Mouse (Mus musculus) testis, postnatal 14 days (tissue): ENCODE measurements at regions not wholly inside any gene's neighbourhood (a gene's known extent, or its start where the extent isn't known, plus 50 kb on each side); places are given as distances from the start of the nearest gene placed in this dataset.
"Not testable (repeated sequence)": the region's sequence is repeated elsewhere in the genome, so short reads cannot be mapped to it uniquely, and the experiment has no call there.

Experiments used
- DNase-seq: peaks from one replicate; pipeline ENCODE4 v3.0.0; 2021; ENCODE audit warnings: low spot score

GRCm38 (mm10) chr3:69669541-69669940 lies 52.2 kb upstream of the Nmd3 start:
- no peak for DNase-seq

DNA sequence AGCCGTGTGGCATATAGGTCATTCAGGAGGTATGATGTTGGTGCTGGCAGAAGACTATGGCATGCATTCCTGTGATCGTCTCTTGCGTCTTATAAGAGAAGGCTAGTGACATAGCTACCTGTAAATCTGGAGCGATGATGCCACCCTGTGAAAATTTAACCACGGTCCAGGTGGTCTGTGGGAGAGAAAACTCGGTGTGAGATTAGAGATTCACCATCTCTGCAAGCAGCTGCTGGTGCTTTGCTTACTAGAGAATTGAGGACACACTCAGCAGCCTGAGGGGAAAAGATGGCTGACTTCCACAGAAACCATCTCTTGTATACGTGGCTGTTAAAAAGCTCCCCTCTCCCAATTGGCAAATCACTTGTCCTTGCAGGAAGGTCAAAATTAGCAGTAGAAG lies 54.0 kb upstream of the Nmd3 start:
- no peak for DNase-seq

GRCm38 (mm10) chr3:69667359-69667758 lies 54.4 kb upstream of the Nmd3 start:
- no peak for DNase-seq

GRCm38 (mm10) chr3:69664277-69664676 lies 57.5 kb upstream of the Nmd3 start:
- no peak for DNase-seq

DNA sequence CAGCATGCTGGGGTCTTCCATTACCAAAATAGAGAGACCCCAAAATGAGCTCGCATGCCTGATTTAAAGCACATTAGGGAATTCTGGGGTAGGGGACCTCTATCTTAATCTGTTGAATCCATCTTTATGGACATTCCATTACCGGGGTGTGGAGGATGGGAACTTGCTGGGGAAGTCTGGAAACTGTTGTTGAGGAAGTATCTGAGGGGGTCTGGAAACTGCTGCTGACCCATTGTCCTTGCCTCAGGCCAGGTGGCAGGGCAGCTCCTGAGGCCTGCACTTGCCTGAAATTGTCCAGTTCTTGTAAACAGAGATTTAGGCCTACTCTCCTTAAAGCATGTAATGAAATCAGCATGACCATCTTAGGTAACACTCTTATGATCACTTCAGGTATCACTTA lies 59.4 kb upstream of the B3galnt1 start:
- no peak for DNase-seq

- no peak for DNase-seq
These were observed 58.8 kb upstream of the B3galnt1 start for GRCm38 (mm10) chr3:69657570-69657969.

DNA sequence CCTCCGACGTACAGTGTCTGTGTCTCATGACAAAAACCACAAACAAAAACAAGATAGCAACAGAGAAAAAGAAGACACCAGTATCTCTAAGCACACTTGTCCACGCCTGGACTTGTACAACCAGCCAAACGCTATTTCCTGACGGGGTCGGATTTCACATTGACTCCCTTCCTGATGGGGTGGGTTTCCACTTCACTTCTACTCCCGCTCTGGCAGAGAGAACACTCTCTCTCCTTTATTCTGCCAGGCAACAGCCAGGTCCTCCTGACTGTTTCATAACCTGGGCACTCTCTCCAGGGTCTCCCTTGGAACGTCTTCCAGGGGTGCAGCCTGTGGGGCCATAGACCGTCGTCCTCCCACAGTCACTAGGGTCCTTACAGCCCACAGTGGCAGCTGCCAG lies 56.9 kb upstream of the B3galnt1 start:
- not testable (repeated sequence) for DNase-seq

- peak; percentile 27 for DNase-seq
These were observed 56.2 kb upstream of the B3galnt1 start for GRCm38 (mm10) chr3:69655001-69655400.

DNA sequence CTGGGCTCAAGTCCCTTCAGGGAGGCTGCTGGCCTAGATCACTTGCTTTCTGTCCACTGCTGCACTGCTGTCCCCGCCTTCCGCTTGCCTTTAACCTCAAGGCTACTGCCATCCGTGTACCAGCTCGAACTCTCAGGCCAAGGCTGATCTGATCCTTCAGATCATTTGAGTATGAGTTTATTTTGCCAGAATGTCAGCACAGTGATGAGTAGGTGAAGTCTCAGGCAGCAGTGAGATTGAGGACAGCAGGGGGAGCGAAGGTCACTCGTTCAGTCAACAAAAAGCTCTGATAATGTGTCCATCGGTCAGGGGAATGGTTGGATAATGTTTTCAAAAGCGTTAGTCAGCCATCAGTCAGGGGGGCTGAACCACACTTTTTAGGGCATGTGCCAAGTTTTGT lies 54.6 kb upstream of the B3galnt1 start:
- peak; percentile 13 for DNase-seq

DNA sequence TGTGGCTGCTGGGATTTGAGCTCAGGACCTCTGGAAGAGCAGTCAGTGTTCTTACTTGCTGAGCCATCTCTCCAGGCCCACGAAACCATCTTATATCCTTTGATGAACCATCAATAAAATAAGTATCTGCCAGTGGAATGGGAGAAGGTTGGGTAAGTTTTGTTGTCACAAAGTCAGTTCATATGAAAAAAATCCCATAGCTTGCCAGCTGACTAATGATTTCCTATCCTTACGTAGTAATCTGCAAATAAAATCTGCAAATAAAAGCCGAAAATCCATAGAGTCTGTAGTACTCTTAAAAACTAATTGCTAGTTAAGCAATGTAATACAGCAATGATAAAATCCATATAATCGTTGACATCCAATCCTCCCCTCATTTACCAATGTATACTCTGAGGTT lies 50.8 kb upstream of the B3galnt1 start:
- DNase-seq: no peak
